Mouse (Mus musculus) heart, embryonic 12.5 days (tissue): Measurements from ENCODE around the gene Fga. TPM values are rescaled to one million over a fixed set of nuclear protein-coding genes. Genes with fewer than 3 reads are reported as not detected.

Source experiments
- ATAC-seq: fragments of 200-750 bp; cut with Nextera tagmentation; 2 replicates; pipeline ENCODE4 v1.8.0; 2017; ENCODE audit warnings: moderate TSS enrichment, moderate library complexity; ENCODE audit not compliant: insufficient number of reproducible peaks, low FRiP score
- H3K27ac ChIP-seq: fragments of 300-500 bp; sonication (generic); 2 replicates; pipeline ENCODE4 v1.5.1; 2016; ENCODE audit warnings: mild to moderate bottlenecking, moderate library complexity; ENCODE audit not compliant: poor library complexity, severe bottlenecking
- H3K27me3 ChIP-seq: fragments of 300-500 bp; sonication (generic); replicated peaks from 2 replicates; pipeline ENCODE4 v1.6.1; 2016; ENCODE audit warnings: mild to moderate bottlenecking, moderate library complexity
- H3K36me3 ChIP-seq: fragments of 300-500 bp; sonication (generic); 2 replicates; pipeline ENCODE4 v1.6.1; 2016; ENCODE audit warnings: mild to moderate bottlenecking, moderate library complexity
- H3K4me1 ChIP-seq: fragments of 300-500 bp; sonication (generic); replicated peaks from 2 replicates; pipeline ENCODE4 v1.6.1; 2016; ENCODE audit warnings: mild to moderate bottlenecking
- H3K4me2 ChIP-seq: fragments of 300-500 bp; sonication (generic); 2 replicates; pipeline ENCODE4 v1.6.1; 2016; ENCODE audit warnings: mild to moderate bottlenecking, moderate library complexity
- H3K4me3 ChIP-seq: fragments of 300-500 bp; sonication (generic); 2 replicates; pipeline ENCODE4 v1.5.1; 2016; ENCODE audit warnings: mild to moderate bottlenecking
- H3K9ac ChIP-seq: fragments of 300-500 bp; sonication (generic); 2 replicates; pipeline ENCODE4 v1.6.1; 2016; ENCODE audit warnings: mild to moderate bottlenecking, moderate library complexity
- H3K9me3 ChIP-seq: fragments of 300-500 bp; sonication (generic); replicated peaks from 2 replicates; pipeline ENCODE4 v1.6.1; 2016; ENCODE audit warnings: mild to moderate bottlenecking, moderate library complexity
- WGBS: fragments of 180-500 bp; shearing (Covaris S2); methylation state at CpG from one replicate; pipeline ENCODE4 v1.1.7; 2016; 5-methylcytosine and 5-hydroxymethylcytosine counted together
- polyA plus RNA-seq: library from polyadenylated mRNA; unstranded; fragments of >200 nt; fragmentation: Nextera tagmentation; extraction: Ambion mirVana; gene quantifications from 2 replicates; pipeline ENCODE4 v1.2.1, GENCODE M21; 2016

Fga gene
- polyA plus RNA-seq, 1 experiment from 2014 or later = 3.9 TPM

DNA sequence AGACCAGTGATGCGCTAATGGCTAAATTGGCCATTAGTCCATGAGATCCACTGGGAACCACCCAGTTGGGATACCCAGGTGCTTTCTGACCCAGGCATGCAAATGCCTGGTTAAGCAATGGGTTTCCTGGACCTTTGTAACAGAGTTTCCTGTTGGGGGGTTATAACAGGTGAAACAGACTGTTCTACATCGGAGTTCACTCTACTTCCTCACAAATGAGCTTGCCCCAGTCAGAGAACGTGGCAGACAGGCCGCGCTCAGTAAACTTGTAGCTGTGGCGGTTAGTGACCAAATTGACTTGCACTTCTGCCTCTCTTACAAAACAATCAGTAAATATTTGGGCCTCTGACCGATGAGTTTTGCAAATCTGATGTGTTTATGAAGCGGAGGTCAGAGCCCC lies 22.8 kb upstream of the Fga start:
- H3K9ac ChIP-seq = no peak overlapping the region
- no peak overlapping the region for H3K4me3 ChIP-seq
- no peak overlapping the region for H3K4me2 ChIP-seq
- no peaks in the 10 kb centered on the region for H3K36me3 ChIP-seq
- H3K27ac ChIP-seq = no peak overlapping the region
- no peak for ATAC-seq
- H3K9me3 ChIP-seq = no peaks in the 10 kb centered on the region
- no peaks in the 10 kb centered on the region for H3K27me3 ChIP-seq
- no peaks in the 10 kb centered on the region for H3K4me1 ChIP-seq
- WGBS = 85% methylated on average over 8 of the region's 8 CpGs

DNA sequence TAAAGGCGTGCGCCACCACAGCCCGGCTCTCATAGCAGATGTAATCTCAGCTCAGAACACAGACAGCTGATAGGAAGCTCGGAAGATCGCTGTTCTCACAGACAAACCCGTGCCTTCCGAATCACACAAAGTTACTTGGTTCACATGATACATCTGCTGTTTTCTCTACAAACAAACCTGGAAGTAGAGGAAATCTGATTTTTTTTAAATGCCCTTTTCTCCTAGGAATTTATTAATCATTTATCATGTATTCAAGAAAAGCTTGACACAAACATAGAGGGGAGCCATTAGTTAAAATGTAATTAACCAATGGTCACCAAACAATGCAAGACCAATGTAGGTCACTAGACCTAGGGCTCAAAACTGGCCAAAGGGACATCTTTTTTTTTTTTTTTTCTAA lies 21.1 kb upstream of the Fga start:
- H3K27ac ChIP-seq = no peak overlapping the region
- no peaks in the 10 kb centered on the region for H3K9me3 ChIP-seq
- no peak overlapping the region for H3K9ac ChIP-seq
- WGBS = 84% methylated on average over 7 of the region's 7 CpGs
- no peaks in the 10 kb centered on the region for H3K36me3 ChIP-seq
- no peaks in the 10 kb centered on the region for H3K27me3 ChIP-seq
- H3K4me1 ChIP-seq = no peaks in the 10 kb centered on the region
- H3K4me2 ChIP-seq = no peak overlapping the region
- no peak for ATAC-seq
- no peak overlapping the region for H3K4me3 ChIP-seq

DNA sequence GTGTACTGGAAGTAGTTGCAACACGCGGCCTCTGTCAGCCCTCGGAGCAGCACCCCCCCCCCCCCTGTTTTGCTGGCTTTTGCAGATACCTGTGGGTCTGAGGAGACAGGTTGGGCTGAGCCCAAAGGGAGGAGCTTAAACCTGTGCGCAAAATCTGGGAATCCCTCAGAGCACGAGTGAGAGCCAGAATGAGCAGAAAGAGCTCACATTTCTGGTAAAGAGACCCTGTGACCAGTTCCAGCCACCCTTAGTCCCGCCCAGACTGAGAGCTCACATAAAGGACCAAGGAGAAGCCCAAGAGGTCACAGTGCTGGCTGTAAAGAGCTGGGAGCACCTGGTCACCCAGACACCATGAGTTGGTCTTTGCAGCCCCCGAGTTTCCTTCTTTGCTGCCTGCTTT lies 18.3 kb upstream of the Fga start, which contains the start of gene Fgg:
TSS of gene Fgg (plus strand) at position 168 of the 400 bp plus-strand sequence.
- H3K36me3 ChIP-seq = no peaks in the 10 kb centered on the region
- 44% methylated on average over 7 of the region's 7 CpGs for WGBS

DNA sequence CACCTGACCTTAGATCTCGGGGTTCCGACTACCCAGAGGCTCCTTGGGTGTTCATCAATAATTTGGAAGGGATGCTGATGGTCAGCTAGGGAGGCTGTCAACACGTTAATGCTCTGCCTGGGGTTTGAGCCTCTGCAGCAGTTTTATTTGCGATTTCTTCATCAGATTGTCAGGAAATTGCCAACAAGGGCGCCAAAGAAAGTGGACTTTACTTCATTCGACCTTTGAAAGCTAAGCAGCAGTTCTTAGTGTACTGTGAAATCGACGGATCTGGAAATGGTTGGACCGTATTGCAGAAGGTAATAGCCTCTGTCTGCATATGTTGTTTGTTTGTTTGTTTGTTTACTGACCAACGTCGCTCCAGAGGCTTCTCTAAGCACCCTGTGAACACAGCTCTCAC lies 15.6 kb upstream of the Fga start:
- ATAC-seq = no peak
- Histone ChIP-seq H3K27ac (no peak overlapping the region), H3K4me1 (no peaks in the 10 kb centered on the region), H3K27me3 (no peaks in the 10 kb centered on the region), H3K4me2 (no peak overlapping the region), H3K36me3 (no peaks in the 10 kb centered on the region), H3K4me3 (no peak overlapping the region), H3K9ac (no peak overlapping the region), H3K9me3 (no peaks in the 10 kb centered on the region)
- WGBS = 76% methylated on average over 11 of the region's 11 CpGs

More for the DNA sequence above, 18.3 kb upstream of the Fga start, which contains the start of gene Fgg:
- no peaks in the 10 kb centered on the region for H3K4me1 ChIP-seq
- no peak within 1 kb of the TSS for H3K4me2 ChIP-seq
- no peak within 1 kb of the TSS for H3K4me3 ChIP-seq
- H3K9ac ChIP-seq = no peak within 1 kb of the TSS
- H3K27me3 ChIP-seq = no peaks in the 10 kb centered on the region
- ATAC-seq = no peak
- no peak within 1 kb of the TSS for H3K27ac ChIP-seq
- H3K9me3 ChIP-seq = no peaks in the 10 kb centered on the region

DNA sequence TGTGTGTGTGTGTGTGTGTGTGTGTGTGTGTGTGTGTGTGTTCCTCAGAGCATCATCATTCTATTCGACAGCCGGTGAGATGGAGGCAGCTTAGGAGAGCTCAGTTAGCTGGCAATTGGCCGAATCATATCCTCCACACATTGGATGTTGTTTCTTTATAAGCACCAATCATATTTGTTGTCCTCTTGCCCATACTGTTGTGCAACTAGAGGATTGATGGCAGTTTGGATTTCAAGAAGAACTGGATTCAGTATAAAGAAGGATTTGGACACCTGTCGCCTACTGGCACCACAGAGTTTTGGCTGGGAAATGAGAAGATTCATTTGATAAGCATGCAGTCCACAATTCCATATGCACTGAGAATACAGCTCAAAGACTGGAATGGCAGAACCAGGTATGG lies 14.7 kb upstream of the Fga start:
- Histone ChIP-seq H3K4me3 (no peak overlapping the region), H3K9ac (no peak overlapping the region), H3K36me3 (no peaks in the 10 kb centered on the region), H3K27ac (no peak overlapping the region), H3K27me3 (no peaks in the 10 kb centered on the region), H3K9me3 (no peaks in the 10 kb centered on the region), H3K4me2 (no peak overlapping the region), H3K4me1 (no peaks in the 10 kb centered on the region)
- 85% methylated on average over 4 of the region's 4 CpGs for WGBS
- ATAC-seq = no peak

DNA sequence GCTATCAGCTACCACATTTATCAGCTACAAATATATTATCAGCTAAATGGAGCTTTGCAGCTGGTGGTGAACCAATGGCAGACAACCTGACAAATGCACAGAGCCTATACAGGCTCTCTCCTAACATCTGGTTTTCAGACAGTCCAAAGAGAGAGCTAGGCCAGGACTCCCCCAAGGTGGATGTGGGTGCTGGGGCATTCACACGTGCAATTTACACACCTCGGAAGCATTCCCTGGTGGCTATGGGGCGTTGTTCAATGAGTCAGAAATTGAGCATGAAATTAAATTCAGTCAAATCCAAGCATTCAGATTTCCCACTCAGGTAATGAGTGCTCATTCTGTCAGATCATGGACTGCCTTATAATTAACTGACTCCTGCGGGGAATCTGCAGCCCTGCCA lies 14.3 kb upstream of the Fga start:
- no peak overlapping the region for H3K9ac ChIP-seq
- WGBS = 84% methylated on average over 4 of the region's 4 CpGs

DNA sequence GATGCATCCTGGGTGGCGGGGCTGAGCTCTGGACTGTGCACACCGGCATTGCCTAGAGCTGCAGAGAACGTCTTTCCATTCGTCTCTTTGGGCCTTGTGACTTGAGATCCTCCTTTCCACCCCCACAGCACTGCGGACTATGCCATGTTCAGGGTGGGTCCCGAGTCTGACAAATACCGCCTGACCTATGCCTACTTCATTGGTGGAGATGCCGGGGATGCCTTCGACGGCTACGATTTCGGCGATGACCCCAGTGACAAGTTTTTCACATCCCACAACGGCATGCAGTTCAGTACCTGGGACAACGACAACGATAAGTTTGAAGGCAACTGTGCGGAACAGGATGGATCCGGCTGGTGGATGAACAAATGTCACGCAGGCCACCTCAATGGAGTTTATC lies 13.2 kb upstream of the Fga start:
- H3K9ac ChIP-seq = no peak overlapping the region
- WGBS = 84% methylated on average over 19 of the region's 19 CpGs
- H3K27me3 ChIP-seq = no peaks in the 10 kb centered on the region
- no peaks in the 10 kb centered on the region for H3K36me3 ChIP-seq
- no peaks in the 10 kb centered on the region for H3K9me3 ChIP-seq
- no peak for ATAC-seq
- no peak overlapping the region for H3K27ac ChIP-seq
- no peaks in the 10 kb centered on the region for H3K4me1 ChIP-seq
- no peak overlapping the region for H3K4me2 ChIP-seq
- no peak overlapping the region for H3K4me3 ChIP-seq

More for the DNA sequence above, 14.3 kb upstream of the Fga start:
- no peak for ATAC-seq
- no peak overlapping the region for H3K4me2 ChIP-seq
- H3K36me3 ChIP-seq = no peaks in the 10 kb centered on the region
- H3K4me1 ChIP-seq = no peaks in the 10 kb centered on the region
- no peak overlapping the region for H3K4me3 ChIP-seq
- no peak overlapping the region for H3K27ac ChIP-seq
- H3K9me3 ChIP-seq = no peaks in the 10 kb centered on the region
- no peaks in the 10 kb centered on the region for H3K27me3 ChIP-seq

DNA sequence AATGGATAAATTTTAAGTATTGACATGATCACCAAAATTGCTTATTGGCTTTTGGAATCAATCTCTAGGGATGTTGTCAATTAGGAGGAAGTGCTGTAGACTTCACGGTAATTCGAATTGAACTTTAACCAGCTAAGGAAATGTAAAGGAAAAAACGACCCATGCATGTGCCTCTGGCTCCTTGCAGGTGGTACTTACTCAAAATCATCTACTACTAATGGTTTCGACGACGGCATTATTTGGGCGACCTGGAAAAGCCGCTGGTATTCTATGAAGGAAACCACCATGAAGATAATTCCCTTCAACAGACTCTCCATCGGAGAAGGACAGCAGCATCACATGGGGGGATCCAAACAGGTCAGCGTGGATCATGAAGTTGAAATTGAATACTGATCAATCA lies 11.9 kb upstream of the Fga start:
- no peak overlapping the region for H3K4me3 ChIP-seq
- no peaks in the 10 kb centered on the region for H3K27me3 ChIP-seq
- no peaks in the 10 kb centered on the region for H3K9me3 ChIP-seq
- H3K4me2 ChIP-seq = no peak overlapping the region
- no peak overlapping the region for H3K27ac ChIP-seq
- no peak overlapping the region for H3K9ac ChIP-seq
- no peaks in the 10 kb centered on the region for H3K4me1 ChIP-seq
- H3K36me3 ChIP-seq = no peaks in the 10 kb centered on the region
- ATAC-seq = no peak
- 85% methylated on average over 10 of the region's 10 CpGs for WGBS

DNA sequence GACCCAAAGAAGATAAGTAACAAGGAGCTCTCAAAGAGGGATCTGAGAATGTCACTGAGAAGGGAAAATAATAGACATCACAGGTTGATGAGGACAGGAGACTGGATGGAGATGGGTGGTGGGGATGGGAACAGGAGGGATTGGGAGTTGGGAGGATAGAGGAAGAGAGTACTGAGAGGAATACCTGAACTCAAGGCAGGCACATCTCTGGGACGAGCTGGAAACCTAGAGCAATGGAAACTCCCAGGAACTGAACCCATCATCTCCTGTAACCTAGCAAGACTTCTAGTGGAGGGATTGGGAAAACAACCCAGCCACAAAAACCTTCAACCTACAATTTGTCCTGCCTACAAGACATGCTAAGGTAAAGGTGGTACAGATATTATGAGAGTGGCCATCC lies 9.6 kb upstream of the Fga start:
- Histone ChIP-seq H3K4me1 (no peaks in the 10 kb centered on the region), H3K4me3 (no peak overlapping the region), H3K27me3 (no peaks in the 10 kb centered on the region), H3K9ac (no peak overlapping the region), H3K27ac (no peak overlapping the region), H3K36me3 (no peaks in the 10 kb centered on the region), H3K4me2 (no peak overlapping the region), H3K9me3 (no peaks in the 10 kb centered on the region)
- no peak for ATAC-seq
- 74% methylated on average over 1 of the region's 1 CpGs for WGBS

DNA sequence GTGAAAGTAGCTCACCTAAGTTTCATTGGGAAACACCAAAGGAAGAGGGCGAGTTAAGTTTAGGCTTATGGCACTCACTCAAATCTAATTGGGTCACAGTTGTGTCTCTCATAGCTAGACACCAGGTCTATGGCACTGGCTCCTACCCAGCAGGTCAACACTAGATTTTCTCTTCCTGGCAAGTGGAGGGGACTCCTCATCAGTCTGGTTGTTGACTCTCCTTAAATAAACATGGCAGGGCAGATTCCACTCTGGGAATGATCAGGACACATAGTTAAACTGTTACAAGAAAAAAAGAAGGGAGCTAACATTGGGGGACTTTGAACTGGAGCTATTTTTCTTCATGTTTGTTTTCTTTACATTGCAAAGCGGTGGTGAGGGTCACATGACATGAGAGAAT lies 5.5 kb upstream of the Fga start:
- no peak for ATAC-seq
- no peak overlapping the region for H3K9ac ChIP-seq
- no peak overlapping the region for H3K4me2 ChIP-seq
- H3K9me3 ChIP-seq = no peaks in the 10 kb centered on the region
- no peak overlapping the region for H3K4me3 ChIP-seq
- no peak overlapping the region for H3K27ac ChIP-seq
- no peaks in the 10 kb centered on the region for H3K36me3 ChIP-seq
- H3K27me3 ChIP-seq = no peaks in the 10 kb centered on the region
- H3K4me1 ChIP-seq = no peaks in the 10 kb centered on the region
- 81% methylated on average over 2 of the region's 2 CpGs for WGBS

DNA sequence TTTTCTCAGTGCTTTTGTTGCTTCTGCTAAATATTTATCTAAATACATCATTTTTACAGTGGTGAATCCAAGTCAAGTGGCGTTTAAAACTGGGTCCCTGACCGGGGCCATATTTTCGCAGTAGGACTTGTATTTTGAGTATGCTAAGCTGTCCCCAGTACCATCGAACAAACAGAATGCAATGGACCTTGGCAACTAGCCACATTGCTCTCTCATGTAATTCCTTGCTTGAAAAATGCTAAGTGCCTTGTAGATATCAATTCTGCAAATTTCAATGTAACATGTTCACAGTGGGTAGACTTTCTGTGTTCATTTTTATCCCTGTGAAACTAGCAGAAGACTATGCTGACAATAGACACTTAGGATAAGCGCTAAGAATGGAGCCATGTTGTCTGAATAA lies 4.7 kb upstream of the Fga start:
- WGBS = 81% methylated on average over 5 of the region's 5 CpGs
- no peak overlapping the region for H3K4me3 ChIP-seq
- no peak overlapping the region for H3K4me2 ChIP-seq
- H3K9ac ChIP-seq = no peak overlapping the region
- H3K36me3 ChIP-seq = no peaks in the 10 kb centered on the region
- no peaks in the 10 kb centered on the region for H3K4me1 ChIP-seq
- H3K27me3 ChIP-seq = no peaks in the 10 kb centered on the region
- no peak overlapping the region for H3K27ac ChIP-seq
- H3K9me3 ChIP-seq = no peaks in the 10 kb centered on the region
- ATAC-seq = no peak

DNA sequence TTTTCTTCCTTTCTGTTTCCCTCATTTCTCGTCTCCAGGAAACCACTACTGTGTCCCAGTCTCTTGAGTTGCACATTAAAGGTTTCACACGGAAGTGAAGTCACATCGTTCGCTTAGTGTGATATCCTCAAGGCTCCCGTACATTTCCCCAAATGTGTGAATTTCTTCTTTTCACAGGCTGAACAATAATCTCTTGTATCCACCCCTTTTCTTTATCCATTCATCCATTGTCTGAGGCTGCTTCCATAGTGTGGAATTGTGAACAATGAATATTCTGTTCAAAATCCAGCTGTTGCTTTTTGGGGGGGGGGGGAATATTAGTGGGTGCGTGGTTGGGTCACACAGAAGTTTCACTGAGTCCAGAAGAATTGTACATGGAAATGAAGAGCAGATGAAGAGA lies 840 bp upstream of the Fga start:
- Histone ChIP-seq H3K36me3 (no peaks in the 10 kb centered on the region), H3K9me3 (no peaks in the 10 kb centered on the region), H3K27me3 (no peaks in the 10 kb centered on the region), H3K27ac (no peak overlapping the region), H3K9ac (no peak overlapping the region), H3K4me1 (no peaks in the 10 kb centered on the region), H3K4me3 (no peak overlapping the region), H3K4me2 (no peak overlapping the region)
- ATAC-seq = no peak
- WGBS = 73% methylated on average over 6 of the region's 6 CpGs
